Mouse (Mus musculus) fibroblast of lung, adult 2 months (primary cell): ENCODE measurements at regions not wholly inside any gene's neighbourhood (a gene's known extent, or its start where the extent isn't known, plus 50 kb on each side); places are given as distances from the start of the nearest gene placed in this dataset.

Source experiments
- DNase-seq: peaks from one replicate; pipeline ENCODE4 v3.0.0-alpha.2; 2011; ENCODE audit warnings: low read depth

DNA sequence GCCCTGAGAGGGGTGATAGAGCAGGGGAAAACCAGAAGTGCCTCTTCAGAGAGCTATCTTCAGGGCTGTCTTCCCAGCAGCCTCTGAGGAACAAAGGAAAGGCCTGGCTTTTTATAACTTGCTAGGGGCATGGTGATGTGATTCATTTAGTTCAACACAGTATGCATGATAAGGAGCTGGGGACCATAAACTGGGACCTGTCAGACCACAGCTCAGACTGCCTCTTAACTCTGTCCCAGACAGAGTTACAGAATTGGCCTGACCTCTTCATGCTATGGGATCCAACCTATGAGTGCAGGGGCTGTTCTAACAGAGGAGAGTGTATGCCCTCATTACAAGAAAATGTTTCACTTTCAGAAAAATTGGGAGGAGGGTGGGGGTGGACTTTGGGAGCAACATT, 59.3 kb upstream of the Il12b start:
- DNase-seq: no peak

DNA sequence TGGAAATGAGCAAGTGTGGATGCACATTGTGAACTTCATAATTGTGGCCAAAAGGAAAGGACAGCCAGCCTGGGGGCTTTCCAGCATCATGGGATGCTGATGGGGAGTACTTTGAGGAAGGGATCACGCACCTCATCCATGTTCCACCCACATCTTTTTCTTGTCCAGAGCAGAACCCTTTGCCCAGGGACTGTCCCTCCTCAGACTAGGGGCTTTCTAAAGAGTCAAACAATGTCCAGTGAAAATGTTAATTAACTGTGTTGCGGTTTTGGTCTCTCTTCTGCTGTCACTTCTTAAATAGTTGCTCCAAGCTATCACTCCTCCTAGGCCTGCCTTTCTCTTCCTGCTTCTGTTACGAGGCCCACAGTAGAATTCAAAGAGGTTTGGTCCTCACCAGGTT, 51.6 kb upstream of the Il12b start:
- DNase-seq: no peak

DNA sequence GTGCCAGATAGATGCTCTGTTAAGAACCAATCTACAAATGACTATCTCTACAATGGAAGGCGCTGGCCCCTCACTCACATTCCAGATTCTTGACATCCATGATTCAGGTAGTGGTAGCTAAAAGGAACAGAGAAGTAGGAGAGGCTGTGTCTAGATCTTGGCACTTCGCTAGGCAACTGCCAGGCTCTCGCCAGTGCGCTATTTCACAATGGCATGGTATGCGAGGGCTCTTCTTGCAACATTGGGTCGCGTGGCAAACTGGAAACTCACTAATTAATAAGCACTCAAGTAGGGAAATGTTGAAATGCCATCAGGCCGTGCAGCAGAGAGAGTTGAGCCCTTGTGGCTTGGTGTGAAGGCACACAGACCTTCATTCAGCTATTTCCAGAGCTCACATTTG, 50.3 kb upstream of the Il12b start:
- no peak for DNase-seq
